Mouse (Mus musculus) spleen, postnatal 14 days (tissue): Measurements from ENCODE around the gene Bcorl1.

Experiments
- DNase-seq, 2 experiments: peaks; one replicate each; pipeline ENCODE4 v3.0.0; 2021 to 2022; ENCODE audit warnings: low spot score in 2 of 2

The Bcorl1 gene

DNA sequence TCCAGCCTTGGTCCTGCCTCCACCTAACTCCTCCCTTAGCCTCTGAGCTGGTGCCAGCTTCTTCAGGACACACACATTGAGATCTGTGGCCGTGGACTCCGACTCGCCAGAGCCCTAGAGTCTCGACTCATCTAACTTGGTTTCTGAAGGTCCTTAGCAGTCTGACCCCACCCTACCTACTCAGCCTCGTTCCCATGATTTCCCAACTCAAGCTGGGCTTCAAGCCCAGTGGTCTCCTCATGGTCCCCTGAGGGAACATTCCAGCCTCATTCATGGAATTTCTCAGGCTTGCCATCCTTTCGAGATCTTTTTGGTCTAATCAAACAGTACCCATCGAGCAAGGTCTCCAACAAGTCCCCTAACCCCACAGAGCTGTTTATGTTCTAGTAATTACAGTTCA, 100.8 kb downstream of the Bcorl1 start:
- DNase-seq, result no peak

DNA sequence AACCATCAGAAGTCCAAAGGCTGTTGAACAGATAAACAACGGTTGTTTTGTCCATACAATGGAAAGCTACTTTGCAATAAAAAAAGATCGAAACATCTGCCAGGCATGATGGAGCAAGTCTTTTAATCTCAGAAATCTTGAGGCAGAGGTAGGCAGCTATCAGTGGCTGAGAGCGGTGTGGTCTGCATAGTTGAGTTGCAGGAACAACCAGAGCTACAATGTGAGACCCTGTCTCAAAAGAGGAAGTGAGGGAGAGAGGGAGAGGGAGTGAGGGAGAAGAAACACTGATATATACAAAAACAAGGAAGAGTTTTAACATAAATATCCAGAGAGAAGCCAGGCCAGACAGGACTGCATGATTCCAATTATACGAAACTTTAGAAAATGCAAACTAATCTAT, 103.5 kb downstream of the Bcorl1 start:
- DNase-seq, result no peak

DNA sequence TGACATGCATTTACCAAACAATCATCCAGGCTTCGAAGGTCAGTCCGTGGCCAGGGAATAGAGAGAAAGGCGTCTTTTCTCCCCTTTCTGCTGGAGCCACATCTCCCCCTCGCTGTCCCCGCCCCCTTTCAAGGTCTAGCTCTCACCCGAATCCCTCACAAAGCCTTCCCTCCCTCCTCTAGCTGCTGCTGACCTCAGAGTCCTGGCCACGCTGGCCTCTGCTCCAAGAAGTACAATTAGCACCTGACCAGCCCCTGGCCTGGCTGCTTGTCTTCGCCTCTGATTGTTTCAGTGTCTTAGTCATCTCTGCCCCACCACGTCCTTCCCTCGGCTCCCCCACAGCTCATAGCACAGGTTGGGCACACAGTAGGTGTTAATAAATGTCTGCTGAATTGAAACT, 108.5 kb downstream of the Bcorl1 start:
- no peak for DNase-seq

DNA sequence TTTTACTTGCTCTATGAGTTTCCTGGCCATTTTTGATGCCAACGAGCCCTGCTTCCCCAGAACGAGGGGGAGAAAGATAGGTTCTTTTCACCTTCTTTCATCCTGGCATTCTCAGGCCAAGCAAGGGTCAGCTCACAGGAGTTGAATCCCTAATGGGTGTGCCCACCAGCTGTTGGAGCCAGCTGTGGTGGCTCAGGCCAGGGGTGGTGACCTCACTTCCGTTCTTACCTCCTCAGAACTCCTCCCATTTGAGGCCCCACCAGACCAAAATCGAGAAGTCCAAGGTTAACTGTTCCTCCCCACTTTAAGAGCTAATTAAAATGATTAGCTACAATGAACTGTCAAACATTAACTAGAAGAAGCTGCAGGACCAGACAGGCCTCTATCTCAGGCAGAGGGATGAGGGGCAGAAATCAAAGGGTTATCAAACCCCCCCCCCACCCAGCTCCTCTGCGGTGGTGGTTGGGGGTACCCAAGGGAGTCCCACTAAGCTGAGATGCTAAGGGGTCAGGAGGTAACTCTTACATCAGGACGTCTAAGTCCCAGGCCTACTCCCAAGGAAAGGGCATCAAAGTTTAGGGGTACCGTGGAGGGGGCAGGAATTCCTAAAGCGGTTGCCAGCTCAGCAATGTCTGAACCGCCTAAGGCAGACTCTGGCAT, 111.2 kb downstream of the Bcorl1 start:
- no peak for DNase-seq

DNA sequence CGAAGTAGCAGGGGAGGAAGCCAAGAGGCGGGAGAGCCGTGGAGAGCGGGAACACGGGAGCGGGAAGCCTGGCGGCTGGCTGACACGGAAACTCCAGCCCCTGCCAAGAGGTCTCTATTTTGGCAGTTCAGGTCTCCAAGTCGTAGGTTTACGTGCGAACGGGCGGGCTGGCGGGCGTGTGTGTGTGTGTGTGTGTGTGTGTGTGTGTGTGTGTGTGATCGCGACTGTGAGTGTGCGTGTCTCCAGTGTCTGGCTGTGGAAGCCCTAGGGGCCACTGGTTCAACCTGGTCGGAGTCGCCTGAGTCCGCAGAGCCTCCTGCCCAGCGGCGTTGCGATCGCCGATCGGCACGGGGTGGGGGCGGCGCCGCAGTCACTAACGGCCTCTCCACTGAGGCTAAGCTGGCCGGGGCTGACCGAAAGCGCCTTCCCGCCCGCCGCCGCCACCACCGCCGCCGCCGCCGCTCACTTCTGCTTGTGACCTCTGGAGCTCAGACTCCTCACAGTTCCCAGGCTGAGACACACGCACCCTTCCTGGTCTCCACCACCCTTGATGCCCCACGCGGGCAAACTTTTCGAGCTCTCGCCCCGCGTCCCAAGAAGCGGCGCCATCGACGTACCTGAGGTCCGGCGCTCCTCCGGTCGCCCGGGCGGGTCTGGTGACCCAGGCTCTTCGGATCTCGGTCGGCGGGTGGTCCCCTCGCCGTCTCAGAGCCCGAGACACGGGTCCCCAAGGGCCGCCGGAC, 111.9 kb downstream of the Bcorl1 start:
- peak in 1 of 2 experiments; percentile 20 for DNase-seq

DNA sequence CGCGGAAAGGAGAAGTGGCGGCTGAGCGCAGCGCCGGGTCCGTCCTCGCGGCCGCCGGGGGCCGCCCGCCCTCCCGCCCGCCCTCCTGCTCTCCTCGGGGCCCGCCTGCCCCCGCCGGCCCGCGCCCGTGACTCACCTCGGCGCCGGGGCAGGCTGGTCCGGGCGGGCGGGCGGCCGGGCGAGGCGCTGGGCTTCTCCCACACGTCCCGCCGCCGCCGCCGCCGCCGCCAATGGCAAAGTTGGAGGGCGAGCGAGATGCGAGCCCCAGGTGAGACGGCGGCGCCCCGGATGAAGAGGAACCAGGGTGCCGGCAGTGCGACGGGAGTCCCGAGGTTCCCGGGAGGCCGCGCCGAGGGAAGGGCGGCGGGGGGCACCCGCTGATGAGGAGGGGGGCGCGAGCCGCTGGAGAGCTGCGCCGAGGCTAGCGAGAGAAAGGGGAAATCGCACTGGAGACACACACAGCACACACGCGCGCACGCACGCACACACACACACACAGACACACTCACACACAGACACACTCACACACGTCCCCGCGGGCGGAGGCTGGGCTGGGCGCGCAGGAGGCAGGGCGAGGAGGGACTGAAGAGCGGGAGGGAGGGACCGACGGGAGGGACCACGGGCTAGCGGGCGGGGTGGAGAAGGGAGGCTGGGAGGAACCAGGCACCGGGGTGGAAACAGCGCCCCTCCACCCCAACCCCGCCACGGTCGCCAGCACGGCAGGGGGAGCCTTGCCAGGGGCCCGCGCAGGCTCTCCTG, 112.8 kb downstream of the Bcorl1 start:
- peak; percentile 47 to 60 for DNase-seq

DNA sequence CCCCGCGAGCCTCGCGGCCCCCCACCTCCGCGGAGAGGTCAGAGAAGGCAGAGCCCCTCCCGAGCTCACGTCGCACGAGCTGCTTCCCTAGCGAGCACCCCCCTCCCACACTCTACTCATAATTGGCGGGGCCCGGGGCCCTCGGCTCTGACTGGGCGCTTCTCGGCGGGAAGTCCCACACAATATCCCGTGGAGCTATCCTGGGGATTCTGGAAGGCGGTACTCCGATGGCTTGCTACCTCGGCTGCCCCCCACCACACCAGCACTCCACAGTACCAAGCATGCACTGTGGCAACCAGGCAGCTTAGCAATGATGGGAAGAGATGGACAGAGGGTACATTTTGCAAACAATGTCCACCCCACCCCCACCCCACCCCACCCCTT, 113.3 kb downstream of the Bcorl1 start:
- DNase-seq, result no peak

DNA sequence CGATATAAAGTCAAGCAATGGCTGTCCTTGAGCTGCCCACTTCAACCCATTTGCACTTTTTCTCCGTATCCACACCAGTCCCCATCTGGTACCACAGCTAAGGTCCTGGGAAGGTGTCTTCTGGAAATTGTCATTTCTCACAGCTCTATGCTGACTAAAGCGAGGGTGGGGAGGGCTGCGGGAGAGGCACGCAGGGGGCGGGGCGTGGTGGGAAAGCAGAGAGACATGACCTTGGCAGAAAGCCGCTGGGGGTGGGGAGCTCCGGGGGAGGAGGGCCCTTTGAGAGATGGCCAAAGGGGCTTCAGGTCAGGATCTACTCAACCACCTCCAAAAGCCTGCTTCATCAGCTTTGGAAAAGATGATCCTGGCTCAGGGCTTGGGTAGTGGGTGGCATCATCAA, 113.9 kb downstream of the Bcorl1 start:
- DNase-seq, result no peak

DNA sequence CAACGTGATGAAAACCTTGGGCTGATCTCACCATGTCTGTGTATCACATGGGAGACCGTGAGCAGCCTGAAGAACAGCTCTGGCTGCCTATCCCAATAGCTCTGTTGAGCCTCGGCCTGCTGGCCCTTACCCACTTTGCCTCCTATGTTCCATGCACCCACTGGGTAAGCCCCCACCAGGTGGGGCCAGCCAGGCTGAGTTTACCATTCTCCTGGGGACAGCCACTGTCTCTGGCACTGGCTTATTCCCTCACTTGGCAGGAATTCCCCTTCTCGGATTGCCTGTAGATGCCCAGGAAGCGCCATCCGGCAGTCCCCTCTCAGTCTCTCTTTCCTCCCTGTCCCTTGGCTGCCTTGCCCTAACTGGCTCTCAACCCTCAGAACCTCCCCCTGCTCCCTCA, 115.8 kb downstream of the Bcorl1 start:
- DNase-seq, result no peak
